ENCODE assay signal across 8 mouse cellular contexts in genomic region chr11:80383626-80384046, GRCm38 (mm10). TPM values are rescaled to one million over a fixed set of nuclear protein-coding genes. Genes with fewer than 3 reads are reported as not detected.
DNase-seq lines count a peak whose midpoint lies in the region; ATAC-seq lines count a peak whose summit lies in the region.

No protein-coding gene starts in this region.

- intact Hi-C loops in left cerebral cortex, postnatal 36 days (cut with DNase I): no loop called here

- peak overlapping the region; percentile 94 for H3K9ac ChIP-seq in heart, embryonic 13.5 days
- H3K9ac ChIP-seq in liver, embryonic 13.5 days: peak overlapping the region; percentile 97
- peak overlapping the region; percentile 97 for H3K9ac ChIP-seq in neural tube, embryonic 13.5 days

- peak; percentile 16 for DNase-seq in retina, adult 2 months (ENCODE audit: low read depth, low spot score)
- DNase-seq in retina, postnatal 1 day: no peak
- DNase-seq in c-Kit-negative CD71-positive TER-119-positive erythroid progenitor cells, embryonic 14.5 days (ENCODE audit: low read depth, low spot score): peak; percentile 49
- peak; percentile 44 for DNase-seq in liver, embryonic 13.5 days
- no peak for DNase-seq in left cerebral cortex, postnatal 36 days (ENCODE audit: low spot score in 2 of 2)
- DNase-seq in testis, postnatal 14 days (ENCODE audit: low spot score): no peak

- no peaks in the 10 kb centered on the region for H3K9me3 ChIP-seq in heart, embryonic 13.5 days
- H3K9me3 ChIP-seq in liver, embryonic 13.5 days (replicated peaks): no peaks in the 10 kb centered on the region
- no peaks in the 10 kb centered on the region for H3K9me3 ChIP-seq in neural tube, embryonic 13.5 days

- peak overlapping the region; percentile 91 for H3K27ac ChIP-seq in heart, embryonic 13.5 days (replicated peaks)
- H3K27ac ChIP-seq in liver, embryonic 13.5 days: peak overlapping the region; percentile 95
- H3K27ac ChIP-seq in neural tube, embryonic 13.5 days (replicated peaks): peak overlapping the region; percentile 93

- H3K36me3 ChIP-seq in heart, embryonic 13.5 days: peaks cover 37% of the 10 kb centered on the region
- H3K36me3 ChIP-seq in liver, embryonic 13.5 days: peaks cover 41% of the 10 kb centered on the region
- H3K36me3 ChIP-seq in neural tube, embryonic 13.5 days: peaks cover 18% of the 10 kb centered on the region

- ATAC-seq in heart, embryonic 13.5 days (ENCODE audit: extremely low read depth, insufficient number of reproducible peaks, low FRiP score, low TSS enrichment): no peak
- ATAC-seq in liver, embryonic 13.5 days (ENCODE audit: low read depth): peak; percentile 56
- ATAC-seq in neural tube, embryonic 13.5 days (ENCODE audit: low read depth): no peak

- WGBS in heart, embryonic 13.5 days: 0% methylated on average over 20 of the region's 20 CpGs
- WGBS in liver, embryonic 13.5 days (ENCODE audit: insufficient replicate concordance): under 1% methylated on average over 20 of the region's 20 CpGs
- 1% methylated on average over 20 of the region's 20 CpGs for WGBS in neural tube, embryonic 13.5 days

- peaks cover 38% of the 10 kb centered on the region for H3K4me1 ChIP-seq in heart, embryonic 13.5 days
- H3K4me1 ChIP-seq in liver, embryonic 13.5 days (replicated peaks): peaks cover 45% of the 10 kb centered on the region
- H3K4me1 ChIP-seq in neural tube, embryonic 13.5 days (replicated peaks): peaks cover 44% of the 10 kb centered on the region

- H3K4me3 ChIP-seq in heart, embryonic 13.5 days: peak overlapping the region; percentile 89
- peak overlapping the region; percentile 88 for H3K4me3 ChIP-seq in liver, embryonic 13.5 days (replicated peaks)
- H3K4me3 ChIP-seq in neural tube, embryonic 13.5 days: peak overlapping the region; percentile 94

- H3K4me2 ChIP-seq in heart, embryonic 13.5 days: peak overlapping the region; percentile 95
- H3K4me2 ChIP-seq in liver, embryonic 13.5 days: peak overlapping the region; percentile 18
- peak overlapping the region; percentile 95 for H3K4me2 ChIP-seq in neural tube, embryonic 13.5 days

- no peaks in the 10 kb centered on the region for H3K27me3 ChIP-seq in heart, embryonic 13.5 days (replicated peaks)
- no peaks in the 10 kb centered on the region for H3K27me3 ChIP-seq in liver, embryonic 13.5 days
- no peaks in the 10 kb centered on the region for H3K27me3 ChIP-seq in neural tube, embryonic 13.5 days

RNA-seq across cellular contexts. Expression of gene Zfp207, which starts 0.6 kb away (rescaled TPM):
- polyA plus RNA-seq in heart, embryonic 13.5 days (2015; fragmentation: Nextera tagmentation; extraction: Ambion mirVana): 135 and 144 TPM in 2 replicates
- 102 and 131 TPM in 2 replicates for polyA plus RNA-seq in liver, embryonic 13.5 days (2015; fragmentation: Nextera tagmentation; extraction: Ambion mirVana)
- polyA plus RNA-seq in neural tube, embryonic 13.5 days (2015; fragmentation: Nextera tagmentation; extraction: Ambion mirVana): 217 and 226 TPM in 2 replicates
- 100 to 1,000 TPM in 1 of 2 experiments, 10 to 100 TPM in 1; 99.3 to 152 TPM for total RNA-seq in left cerebral cortex, postnatal 36 days (2021)

RNA-seq across cellular contexts. Expression of gene 5730455P16Rik, which starts 5.8 kb away (rescaled TPM):
- polyA plus RNA-seq in heart, embryonic 13.5 days (2015; fragmentation: Nextera tagmentation; extraction: Ambion mirVana): 15.1 and 16.6 TPM in 2 replicates
- polyA plus RNA-seq in liver, embryonic 13.5 days (2015; fragmentation: Nextera tagmentation; extraction: Ambion mirVana): 6.9 and 8.1 TPM in 2 replicates
- polyA plus RNA-seq in neural tube, embryonic 13.5 days (2015; fragmentation: Nextera tagmentation; extraction: Ambion mirVana): 30.4 and 33.4 TPM in 2 replicates
- total RNA-seq in left cerebral cortex, postnatal 36 days (2021): 10 to 100 TPM; 48.0 to 51.6 TPM

RNA-seq across cellular contexts. Expression of gene Psmd11, which starts 44.8 kb away (rescaled TPM):
- 194 and 213 TPM in 2 replicates for polyA plus RNA-seq in heart, embryonic 13.5 days (2015; fragmentation: Nextera tagmentation; extraction: Ambion mirVana)
- polyA plus RNA-seq in liver, embryonic 13.5 days (2015; fragmentation: Nextera tagmentation; extraction: Ambion mirVana): 218 and 238 TPM in 2 replicates
- 293 and 304 TPM in 2 replicates for polyA plus RNA-seq in neural tube, embryonic 13.5 days (2015; fragmentation: Nextera tagmentation; extraction: Ambion mirVana)
- total RNA-seq in left cerebral cortex, postnatal 36 days (2021): 10 to 100 TPM; 96.0 to 99.9 TPM

Comparison
In these comparisons a context has a peak if more than half of its experiments do, and no peak if none do; other contexts are left out.
1. DNase-seq: peak in retina, adult 2 months (single experiment), c-Kit-negative CD71-positive TER-119-positive erythroid progenitor cells, embryonic 14.5 days (single experiment) and liver, embryonic 13.5 days (single experiment); none in retina, postnatal 1 day (single experiment), left cerebral cortex, postnatal 36 days (0 of 2) and testis, postnatal 14 days (single experiment).
2. H3K4me2 ChIP-seq: peak in every context shown above with its lines; median percentile 95 in heart, embryonic 13.5 days; 95 in neural tube, embryonic 13.5 days; 18 in liver, embryonic 13.5 days.
3. Peak in every context shown above with its lines, with median percentiles within 50 percentile points of each other: H3K27ac ChIP-seq, H3K4me3 ChIP-seq and H3K9ac ChIP-seq.